Mouse (Mus musculus): ENCODE measurements at regions not wholly inside any gene's neighbourhood (a gene's known extent, or its start where the extent isn't known, plus 50 kb on each side); places are given as distances from the start of the nearest gene placed in this dataset.

- H3K27me3 ChIP-seq (replicated peaks) = no peaks in the 10 kb centered on the region
- no peak for ATAC-seq
- no peaks in the 10 kb centered on the region for H3K9me3 ChIP-seq (replicated peaks)
- no peaks in the 10 kb centered on the region for H3K36me3 ChIP-seq
- no peak overlapping the region for H3K9ac ChIP-seq
- no peak overlapping the region for H3K4me2 ChIP-seq
- H3K4me1 ChIP-seq = no peaks in the 10 kb centered on the region
- WGBS (ENCODE audit: insufficient replicate concordance) = 61% methylated on average over 1 of the region's 1 CpGs
- no peak overlapping the region for H3K4me3 ChIP-seq
- no peak overlapping the region for H3K27ac ChIP-seq
Observed at GRCm38 (mm10) chr4:124409279-124409678, 201.3 kb downstream of the 3100002H09Rik start.

- Histone ChIP-seq H3K36me3 (no peaks in the 10 kb centered on the region), H3K9ac (no peak overlapping the region), H3K27me3 (replicated peaks) (peaks cover 10% of the 10 kb centered on the region; the same call in 1 of the 2 replicates), H3K4me2 (no peak overlapping the region), H3K27ac (no peak overlapping the region), H3K9me3 (replicated peaks) (no peaks in the 10 kb centered on the region), H3K4me1 (no peaks in the 10 kb centered on the region), H3K4me3 (no peak overlapping the region)
- 62% methylated on average over 8 of the region's 8 CpGs for WGBS (ENCODE audit: insufficient replicate concordance)
- ATAC-seq = no peak
Observed at GRCm38 (mm10) chr4:124402075-124402474, 208.5 kb downstream of the 3100002H09Rik start.

- no peak overlapping the region for H3K9ac ChIP-seq
- peaks cover 12% of the 10 kb centered on the region; the same call in 1 of the 2 replicates for H3K27me3 ChIP-seq (replicated peaks)
- H3K4me1 ChIP-seq = no peaks in the 10 kb centered on the region
- no peaks in the 10 kb centered on the region for H3K36me3 ChIP-seq
- H3K4me2 ChIP-seq = no peak overlapping the region
- no peaks in the 10 kb centered on the region for H3K9me3 ChIP-seq (replicated peaks)
- no peak overlapping the region for H3K4me3 ChIP-seq
- no peak overlapping the region for H3K27ac ChIP-seq
- no peak for ATAC-seq
- 66% methylated on average over 8 of the region's 8 CpGs for WGBS (ENCODE audit: insufficient replicate concordance)
Observed at GRCm38 (mm10) chr4:124400741-124401140, 209.9 kb downstream of the 3100002H09Rik start.

GRCm38 (mm10) chr4:124400136-124400675, 210.4 kb downstream of the 3100002H09Rik start:
- Histone ChIP-seq H3K4me3 (no peak overlapping the region), H3K4me1 (no peaks in the 10 kb centered on the region), H3K36me3 (no peaks in the 10 kb centered on the region), H3K27me3 (replicated peaks) (peaks cover 12% of the 10 kb centered on the region; the same call in 1 of the 2 replicates), H3K27ac (no peak overlapping the region), H3K4me2 (no peak overlapping the region), H3K9ac (no peak overlapping the region), H3K9me3 (replicated peaks) (no peaks in the 10 kb centered on the region)
- no peak for ATAC-seq
- 69% methylated on average over 6 of the region's 6 CpGs for whole genome bisulfite sequencing (ENCODE audit: insufficient replicate concordance)

- no peak overlapping the region for H3K4me2 ChIP-seq
- no peak overlapping the region for H3K9ac ChIP-seq
- peaks cover 12% of the 10 kb centered on the region; the same call in 1 of the 2 replicates for H3K27me3 ChIP-seq (replicated peaks)
- H3K4me1 ChIP-seq = no peaks in the 10 kb centered on the region
- WGBS (ENCODE audit: insufficient replicate concordance) = 22% methylated on average over 9 of the region's 9 CpGs
- no peak for ATAC-seq
- H3K4me3 ChIP-seq = no peak overlapping the region
- no peaks in the 10 kb centered on the region for H3K9me3 ChIP-seq (replicated peaks)
- H3K36me3 ChIP-seq = no peaks in the 10 kb centered on the region
- H3K27ac ChIP-seq = no peak overlapping the region
Observed at GRCm38 (mm10) chr4:124398354-124398753, 212.2 kb downstream of the 3100002H09Rik start.

- no peaks in the 10 kb centered on the region for H3K4me1 ChIP-seq
- 38% methylated on average over 13 of the region's 13 CpGs for WGBS (ENCODE audit: insufficient replicate concordance)
- H3K9me3 ChIP-seq (replicated peaks) = no peaks in the 10 kb centered on the region
- H3K27me3 ChIP-seq (replicated peaks) = peaks cover 12% of the 10 kb centered on the region; the same call in 1 of the 2 replicates
- no peaks in the 10 kb centered on the region for H3K36me3 ChIP-seq
- H3K27ac ChIP-seq = no peak overlapping the region
- no peak for ATAC-seq
- H3K4me2 ChIP-seq = no peak overlapping the region
- no peak overlapping the region for H3K4me3 ChIP-seq
- no peak overlapping the region for H3K9ac ChIP-seq
Observed at GRCm38 (mm10) chr4:124396566-124397283, 213.9 kb downstream of the 3100002H09Rik start.

GRCm38 (mm10) chr4:124395966-124396395, 214.6 kb downstream of the 3100002H09Rik start:
- H3K4me3 ChIP-seq = no peak overlapping the region
- H3K9ac ChIP-seq = no peak overlapping the region
- no peak overlapping the region for H3K27ac ChIP-seq
- no peaks in the 10 kb centered on the region for H3K9me3 ChIP-seq (replicated peaks)
- 69% methylated on average over 7 of the region's 7 CpGs for WGBS (ENCODE audit: insufficient replicate concordance)
- ATAC-seq = no peak
- no peaks in the 10 kb centered on the region for H3K36me3 ChIP-seq
- H3K27me3 ChIP-seq (replicated peaks) = peaks cover 12% of the 10 kb centered on the region; the same call in 1 of the 2 replicates
- H3K4me1 ChIP-seq = no peaks in the 10 kb centered on the region
- no peak overlapping the region for H3K4me2 ChIP-seq

GRCm38 (mm10) chr4:124395069-124395965, 215.3 kb downstream of the 3100002H09Rik start:
- H3K36me3 ChIP-seq = no peaks in the 10 kb centered on the region
- H3K4me1 ChIP-seq = no peaks in the 10 kb centered on the region
- no peak overlapping the region for H3K4me2 ChIP-seq
- H3K27ac ChIP-seq = no peak overlapping the region
- H3K9ac ChIP-seq = no peak overlapping the region
- H3K9me3 ChIP-seq (replicated peaks) = no peaks in the 10 kb centered on the region
- ATAC-seq = no peak
- WGBS (ENCODE audit: insufficient replicate concordance) = 76% methylated on average over 14 of the region's 14 CpGs
- no peak overlapping the region for H3K4me3 ChIP-seq
- H3K27me3 ChIP-seq (replicated peaks) = peaks cover 12% of the 10 kb centered on the region; the same call in 1 of the 2 replicates

GRCm38 (mm10) chr4:124393595-124393994, 217.0 kb downstream of the 3100002H09Rik start:
- Histone ChIP-seq H3K4me1 (no peaks in the 10 kb centered on the region), H3K4me3 (no peak overlapping the region), H3K9me3 (replicated peaks) (no peaks in the 10 kb centered on the region), H3K27ac (no peak overlapping the region), H3K27me3 (replicated peaks) (peaks cover 11% of the 10 kb centered on the region; the same call in 1 of the 2 replicates), H3K36me3 (no peaks in the 10 kb centered on the region), H3K9ac (no peak overlapping the region), H3K4me2 (no peak overlapping the region)
- WGBS (ENCODE audit: insufficient replicate concordance) = 52% methylated on average over 10 of the region's 10 CpGs
- ATAC-seq = no peak

- Histone ChIP-seq H3K9me3 (replicated peaks) (no peaks in the 10 kb centered on the region), H3K27ac (no peak overlapping the region), H3K36me3 (no peaks in the 10 kb centered on the region), H3K27me3 (replicated peaks) (no peaks in the 10 kb centered on the region), H3K4me3 (no peak overlapping the region), H3K9ac (no peak overlapping the region), H3K4me2 (no peak overlapping the region), H3K4me1 (no peaks in the 10 kb centered on the region)
- 67% methylated on average over 10 of the region's 10 CpGs for WGBS (ENCODE audit: insufficient replicate concordance)
- no peak for ATAC-seq
Observed at GRCm38 (mm10) chr4:124389067-124389466, 221.5 kb downstream of the 3100002H09Rik start.

GRCm38 (mm10) chr4:124385106-124386055, 225.2 kb downstream of the 3100002H09Rik start:
- WGBS (ENCODE audit: insufficient replicate concordance) = 56% methylated on average over 11 of the region's 11 CpGs
- Histone ChIP-seq H3K27me3 (replicated peaks) (0 out of 2 replicates have a peak, but pooled peaks cover 4% of the 10 kb centered on the region), H3K4me3 (no peak overlapping the region), H3K27ac (no peak overlapping the region), H3K4me2 (no peak overlapping the region), H3K9me3 (replicated peaks) (no peaks in the 10 kb centered on the region), H3K36me3 (no peaks in the 10 kb centered on the region), H3K4me1 (no peaks in the 10 kb centered on the region), H3K9ac (no peak overlapping the region)
- no peak for ATAC-seq

All from liver, embryonic 12.5 days (tissue).